Mouse (Mus musculus) E14TG2a.4 (cell line): ENCODE measurements around the gene Shisa5.

Experiments
- H3K27me3 ChIP-seq: 2 replicates; pipeline ENCODE4 v1.6.1; 2014; ENCODE audit warnings: low read length, control low read depth; ENCODE audit not compliant: insufficient read depth
- H3K36me3 ChIP-seq: 2 replicates; pipeline ENCODE4 v1.6.1; 2014; ENCODE audit warnings: low read length, control low read depth; ENCODE audit not compliant: insufficient read depth
- H3K4me1 ChIP-seq: replicated peaks from 2 replicates; pipeline ENCODE4 v1.6.1; 2014; ENCODE audit warnings: low read depth, low read length, control low read depth
- H3K4me3 ChIP-seq: replicated peaks from 2 replicates; pipeline ENCODE4 v1.5.1; 2014; ENCODE audit warnings: mild to moderate bottlenecking, low read length
- H3K9me3 ChIP-seq: 2 replicates; pipeline ENCODE4 v1.6.1; 2014; ENCODE audit warnings: low read length, control low read depth
- CTCF ChIP-seq: conservative IDR thresholded peaks from 2 replicates; pipeline ENCODE4 v1.5.1; 2014; ENCODE audit warnings: low read length
- NANOG ChIP-seq: IDR thresholded peaks from 2 replicates; pipeline ENCODE4 v1.6.1; 2014; ENCODE audit warnings: borderline replicate concordance, low read length, mixed read lengths
- POU5F1 ChIP-seq: IDR thresholded peaks from 2 replicates; pipeline ENCODE4 v1.6.1; 2014; ENCODE audit warnings: low read length, borderline replicate concordance

Gene Shisa5

DNA sequence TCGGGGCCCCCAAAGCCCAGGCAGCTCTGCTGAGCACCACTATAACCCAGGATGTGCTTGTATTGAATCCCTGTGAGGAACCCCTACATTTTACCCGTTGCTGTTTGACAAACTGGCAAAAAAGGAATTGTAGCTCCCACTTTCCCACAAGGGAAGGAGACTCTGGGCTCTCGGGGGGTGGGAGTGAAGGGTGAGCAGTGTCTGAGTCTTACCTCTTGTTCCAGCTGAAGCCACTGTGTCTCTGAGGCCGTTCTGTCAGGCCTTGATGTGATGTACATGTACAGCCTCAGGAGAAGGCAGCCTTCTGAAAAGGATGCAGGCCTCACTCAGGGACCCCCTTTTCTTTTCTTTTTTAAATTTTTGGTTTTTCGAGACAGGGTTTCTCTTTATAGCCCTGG is 22.5 kb downstream of the Shisa5 start:
- Histone ChIP-seq H3K36me3 (peaks cover 85% of the 10 kb centered on the region), H3K9me3 (no peaks in the 10 kb centered on the region), H3K27me3 (no peaks in the 10 kb centered on the region), H3K4me1 (peaks cover 51% of the 10 kb centered on the region), H3K4me3 (no peak overlapping the region)
- TF ChIP-seq CTCF (no peak), NANOG (no peak), POU5F1 (no peak)

DNA sequence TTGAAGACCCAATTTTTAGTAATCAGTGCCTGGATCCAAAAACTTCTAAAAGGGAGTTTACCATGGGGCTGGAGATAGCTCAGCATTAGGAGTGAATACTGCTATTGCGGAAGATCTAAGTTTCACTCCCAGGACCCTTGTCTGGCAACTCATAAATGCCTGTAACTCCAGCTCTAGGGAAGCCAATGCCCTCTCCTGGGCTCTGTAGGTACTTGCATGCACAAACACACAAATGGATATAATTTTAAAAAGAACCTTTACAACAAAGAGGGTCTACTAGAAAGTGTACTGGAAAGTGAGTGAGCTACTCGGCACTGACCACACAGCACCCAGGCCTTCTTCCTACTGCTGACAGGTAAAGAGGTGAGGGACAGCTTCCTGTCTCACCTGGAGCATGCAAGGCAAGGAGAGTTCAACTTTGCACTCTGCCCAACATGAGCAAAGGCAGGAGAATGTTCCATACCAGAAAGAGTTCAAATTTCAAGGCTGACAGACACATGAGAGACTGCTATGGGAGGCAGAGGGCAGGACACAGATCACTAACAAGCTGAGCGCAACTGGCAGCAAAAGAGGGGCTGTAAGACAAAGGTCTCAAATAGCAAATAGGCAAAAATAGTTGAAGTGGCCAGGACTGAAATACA is 29.9 kb downstream of the Shisa5 start:
- TF ChIP-seq CTCF = no peak; the same call in 1 of the 2 replicates
- TF ChIP-seq POU5F1 = no peak
- no peak for TF ChIP-seq NANOG
- Histone ChIP-seq H3K9me3 (no peaks in the 10 kb centered on the region), H3K4me3 (no peak overlapping the region), H3K27me3 (no peaks in the 10 kb centered on the region), H3K36me3 (peaks cover 88% of the 10 kb centered on the region), H3K4me1 (peaks cover 8% of the 10 kb centered on the region)

DNA sequence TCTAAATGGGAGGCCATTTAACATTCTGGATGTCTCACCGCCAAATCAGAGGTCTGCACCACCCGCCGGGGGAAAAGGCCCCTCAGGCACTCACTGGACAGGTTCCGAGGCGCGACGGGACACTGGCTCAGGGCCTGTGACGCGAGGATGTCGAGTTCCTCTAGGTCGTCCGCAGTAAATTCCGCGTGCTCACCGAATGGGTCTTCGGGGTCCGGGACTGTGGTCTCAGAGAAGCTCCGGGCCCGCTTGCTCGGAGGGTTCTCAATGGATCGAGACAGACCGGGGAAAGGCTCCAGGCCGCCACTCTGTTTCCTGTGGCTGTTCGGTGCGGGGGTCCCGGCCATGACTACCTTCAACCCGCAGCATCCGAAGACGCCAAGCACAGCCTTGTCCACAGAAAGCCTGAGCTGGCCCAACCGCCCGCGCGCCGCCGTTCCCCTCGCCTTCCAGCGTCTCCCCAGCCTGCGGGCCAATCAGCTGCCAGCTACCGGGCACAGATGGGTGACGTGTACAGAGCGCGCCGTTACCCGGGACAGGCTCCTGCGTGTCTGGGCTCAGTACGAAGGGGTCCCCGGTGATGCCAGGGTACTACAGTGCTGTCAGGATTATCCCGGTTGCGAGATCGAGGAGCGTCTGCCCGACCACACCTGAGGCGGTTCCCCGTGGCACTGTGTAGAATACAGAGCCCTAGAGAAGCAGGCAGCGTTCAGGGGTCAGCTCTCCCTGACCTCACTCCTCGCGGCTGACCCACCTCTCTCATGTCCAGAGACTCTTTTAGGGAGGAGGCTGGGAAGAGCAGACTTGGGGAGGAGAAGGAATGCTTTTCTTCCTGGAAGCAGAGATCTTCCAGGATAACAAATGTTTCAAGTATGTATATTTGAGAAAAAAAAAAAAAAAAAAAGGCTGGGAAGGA is 35.6 kb downstream of the Shisa5 start, which contains the start of gene Atrip:
TSS of gene Atrip (minus strand) at position 464 of the 913 bp plus-strand sequence.
- Histone ChIP-seq H3K4me3 (peak within 1 kb of the TSS; percentile 96), H3K9me3 (no peaks in the 10 kb centered on the region), H3K36me3 (peaks cover 45% of the 10 kb centered on the region), H3K27me3 (no peaks in the 10 kb centered on the region), H3K4me1 (peaks cover 19% of the 10 kb centered on the region)
- no peak for TF ChIP-seq POU5F1
- no peak for TF ChIP-seq CTCF
- TF ChIP-seq NANOG = no peak

DNA sequence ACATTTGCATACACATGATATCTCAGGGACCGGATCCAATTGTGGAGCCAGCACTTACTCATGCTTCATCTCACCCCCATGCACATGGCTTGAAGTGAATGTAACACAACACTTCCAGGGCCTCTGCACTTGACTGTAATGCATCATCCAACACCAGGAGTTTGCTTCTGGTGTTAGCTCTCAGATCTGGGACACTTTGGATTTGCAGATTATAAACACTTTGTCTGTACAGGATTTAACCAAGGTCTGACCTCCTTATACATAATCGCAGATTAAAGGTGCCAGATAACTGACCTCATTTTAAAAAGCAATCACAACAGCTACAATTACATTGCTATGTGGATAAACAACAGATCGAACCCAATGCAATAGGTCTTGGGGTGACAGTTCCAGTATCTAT is 42.2 kb downstream of the Shisa5 start:
- Histone ChIP-seq H3K4me1 (peaks cover 35% of the 10 kb centered on the region), H3K9me3 (no peaks in the 10 kb centered on the region), H3K4me3 (no peak overlapping the region), H3K27me3 (no peaks in the 10 kb centered on the region), H3K36me3 (peaks cover 30% of the 10 kb centered on the region)
- TF ChIP-seq NANOG (no peak), POU5F1 (no peak), CTCF (no peak)

DNA sequence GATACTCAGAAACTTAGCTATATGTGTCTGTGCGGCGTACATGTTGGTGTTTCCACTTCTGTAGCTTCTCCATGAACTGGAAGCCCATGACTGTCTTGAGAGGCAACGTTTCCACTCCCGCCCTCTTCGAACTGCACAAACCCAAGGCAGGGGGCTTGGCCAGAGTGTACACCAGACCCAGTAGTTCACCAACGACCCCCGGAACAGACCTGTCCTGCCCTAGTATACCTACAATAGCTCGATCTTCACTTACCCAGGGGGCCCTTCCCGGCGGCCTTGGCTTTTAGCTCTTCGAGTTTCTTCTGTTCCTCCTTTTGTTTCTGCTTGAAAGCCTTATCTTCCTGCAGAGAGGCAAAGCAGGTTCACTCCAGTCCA is 43.4 kb downstream of the Shisa5 start:
- H3K4me3 ChIP-seq = peak overlapping the region; percentile 89
- H3K27me3 ChIP-seq = no peaks in the 10 kb centered on the region
- H3K9me3 ChIP-seq = no peaks in the 10 kb centered on the region
- TF ChIP-seq POU5F1 (no peak), NANOG (no peak), CTCF (no peak)
- H3K4me1 ChIP-seq = peaks cover 46% of the 10 kb centered on the region
- peaks cover 30% of the 10 kb centered on the region for H3K36me3 ChIP-seq

DNA sequence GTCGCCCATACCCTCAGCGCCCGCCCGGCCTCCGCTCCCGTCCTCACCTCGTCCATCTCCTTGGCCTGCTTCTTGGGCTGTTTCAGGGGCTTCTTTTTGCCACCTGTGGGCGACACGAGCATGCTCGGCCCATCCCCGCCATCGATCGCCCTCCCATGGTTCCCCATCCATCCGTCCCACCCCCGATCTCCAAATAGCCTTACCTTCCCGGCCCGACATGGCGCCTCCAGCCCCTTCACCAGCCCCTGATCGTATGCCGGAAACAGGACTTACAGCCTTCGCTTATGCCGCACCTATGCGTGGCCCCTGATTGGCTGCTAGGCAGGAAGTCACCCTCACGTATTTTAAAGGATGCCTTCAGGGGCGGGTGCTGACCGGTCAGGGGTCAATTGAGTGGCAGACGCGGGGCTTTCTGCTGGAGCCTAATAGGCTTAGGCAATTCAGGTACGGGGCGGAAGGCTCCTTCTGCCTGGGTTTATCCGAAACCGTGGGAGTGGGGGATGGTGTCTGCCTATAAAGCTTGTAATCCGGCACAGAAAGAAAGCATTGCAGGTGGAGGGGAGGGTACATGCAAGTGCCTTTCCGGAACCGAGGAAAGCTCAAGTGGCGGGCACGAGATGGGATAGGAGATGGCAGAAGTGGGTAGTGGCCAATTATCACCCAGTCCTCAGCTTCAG is 43.9 kb downstream of the Shisa5 start, which contains the start of the genes Ccdc51 and Tma7:
TSS of gene Ccdc51 (plus strand) at position 370 of the 677 bp plus-strand sequence.
TSS of gene Tma7 (minus strand) at position 464 of the 677 bp plus-strand sequence.
- Histone ChIP-seq H3K4me3 (peak within 1 kb of the TSS; percentile 89), H3K27me3 (no peaks in the 10 kb centered on the region), H3K4me1 (peaks cover 50% of the 10 kb centered on the region), H3K36me3 (peaks cover 30% of the 10 kb centered on the region), H3K9me3 (no peaks in the 10 kb centered on the region)
- TF ChIP-seq NANOG (peak; percentile 53), POU5F1 (no peak)

DNA sequence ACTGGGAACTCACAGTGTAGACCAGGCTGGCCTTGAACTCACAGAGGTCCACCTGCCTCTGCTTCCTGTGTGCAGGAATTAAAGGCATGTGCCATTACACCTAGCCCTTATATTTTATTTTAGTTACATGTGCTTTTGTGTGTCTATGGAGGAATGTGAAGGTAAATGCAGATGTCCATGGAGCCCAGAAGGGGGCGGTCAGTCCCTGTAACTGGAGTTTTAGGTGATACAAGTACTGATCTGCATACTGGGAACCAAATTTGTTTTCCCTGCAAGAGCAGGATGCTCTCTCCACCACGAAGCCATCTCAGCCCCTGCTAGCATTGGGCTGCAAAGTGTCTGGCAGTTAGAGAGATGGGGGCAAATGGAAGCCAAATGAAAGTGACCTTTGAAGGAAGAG is 46.6 kb downstream of the Shisa5 start:
- H3K36me3 ChIP-seq = peaks cover 22% of the 10 kb centered on the region
- H3K9me3 ChIP-seq = no peaks in the 10 kb centered on the region
- no peak overlapping the region for H3K4me3 ChIP-seq
- no peaks in the 10 kb centered on the region for H3K27me3 ChIP-seq
- no peak for TF ChIP-seq POU5F1
- TF ChIP-seq NANOG = no peak
- TF ChIP-seq CTCF = peak; percentile 42
- H3K4me1 ChIP-seq = peaks cover 72% of the 10 kb centered on the region

DNA sequence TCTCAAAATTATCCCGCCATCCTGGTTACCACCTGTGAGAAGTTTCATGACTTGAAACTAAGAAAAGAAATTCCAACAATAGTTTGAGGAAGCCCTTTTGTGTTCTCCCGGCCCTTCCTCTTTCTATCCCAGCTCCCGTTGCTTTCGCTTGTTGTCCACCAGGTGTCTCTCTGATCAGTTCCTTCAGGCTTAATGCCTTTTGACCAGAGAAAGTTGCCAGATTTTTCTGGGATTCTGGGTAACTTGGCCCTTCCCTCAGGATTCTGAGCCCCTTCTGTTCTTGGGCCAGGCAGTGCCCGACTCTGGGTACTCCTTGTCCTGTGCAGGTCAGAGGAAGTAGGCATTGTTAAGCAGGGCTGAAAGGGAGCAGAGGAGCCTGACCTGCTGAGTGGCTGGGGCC is 49.6 kb downstream of the Shisa5 start:
- no peaks in the 10 kb centered on the region for H3K27me3 ChIP-seq
- H3K4me3 ChIP-seq = no peak overlapping the region
- H3K36me3 ChIP-seq = peaks cover 36% of the 10 kb centered on the region
- H3K4me1 ChIP-seq = peaks cover 81% of the 10 kb centered on the region
- no peaks in the 10 kb centered on the region for H3K9me3 ChIP-seq
- TF ChIP-seq NANOG = no peak
- TF ChIP-seq CTCF = peak; percentile 62
- no peak for TF ChIP-seq POU5F1
